Mouse (Mus musculus): ENCODE results near the gene Dnal1.
A peak's percentile ranks its signal among the peaks of the same experiment; 100 is the strongest.

Gene Dnal1

GRCm38 (mm10) chr12:84188881-84189444, 74.8 kb downstream of the Dnal1 start:
- DNase-seq = no peak

GRCm38 (mm10) chr12:84190151-84190820, 76.1 kb downstream of the Dnal1 start:
- peak; percentile 71 for DNase-seq

GRCm38 (mm10) chr12:84191190-84191589, 77.0 kb downstream of the Dnal1 start:
- no peak for DNase-seq

- DNase-seq = no peak
Observed at GRCm38 (mm10) chr12:84191770-84192169, 77.6 kb downstream of the Dnal1 start.

- no peak for DNase-seq
Observed at GRCm38 (mm10) chr12:84192280-84192679, 78.1 kb downstream of the Dnal1 start.

GRCm38 (mm10) chr12:84192741-84193641, 78.8 kb downstream of the Dnal1 start:
- peak; percentile 76 for DNase-seq

GRCm38 (mm10) chr12:84193642-84194399, 79.7 kb downstream of the Dnal1 start:
- peak; percentile 97 for DNase-seq

GRCm38 (mm10) chr12:84194400-84195109, 80.4 kb downstream of the Dnal1 start:
- no peak for DNase-seq

- DNase-seq = no peak
Observed at GRCm38 (mm10) chr12:84195195-84195594, 81.0 kb downstream of the Dnal1 start.

Data from lung, postnatal 36 days (tissue).